Mouse (Mus musculus) midbrain, embryonic 10.5 days (tissue): ENCODE data around the gene Col4a1. TPM values are rescaled to one million over a fixed set of nuclear protein-coding genes. Genes with fewer than 3 reads are reported as not detected.

Experiments
- DNase-seq: peaks from one replicate; pipeline ENCODE4 v3.0.0-alpha.2; 2017; ENCODE audit warnings: low spot score
- H3K27ac ChIP-seq: fragments of 300-500 bp; sonication (generic); replicated peaks from 2 replicates; pipeline ENCODE4 v1.5.1; 2016; ENCODE audit warnings: mild to moderate bottlenecking
- H3K27me3 ChIP-seq: fragments of 300-500 bp; sonication (generic); 2 replicates; pipeline ENCODE4 v1.6.1; 2016; ENCODE audit warnings: low read depth, mild to moderate bottlenecking; ENCODE audit not compliant: poor library complexity, severe bottlenecking
- H3K36me3 ChIP-seq: fragments of 300-500 bp; sonication (generic); 2 replicates; pipeline ENCODE4 v1.6.1; 2016; ENCODE audit warnings: mild to moderate bottlenecking, moderate library complexity
- H3K4me1 ChIP-seq: fragments of 300-500 bp; sonication (generic); 2 replicates; pipeline ENCODE4 v1.6.1; 2016
- H3K4me3 ChIP-seq: fragments of 300-500 bp; sonication (generic); 2 replicates; pipeline ENCODE4 v1.5.1; 2016; ENCODE audit warnings: mild to moderate bottlenecking, moderate library complexity
- H3K9me3 ChIP-seq: fragments of 300-500 bp; sonication (generic); replicated peaks from 2 replicates; pipeline ENCODE4 v1.6.1; 2016; ENCODE audit warnings: mild to moderate bottlenecking
- WGBS: fragments of 180-500 bp; shearing (Covaris S2); methylation state at CpG from one replicate; pipeline ENCODE4 v1.1.7; 2016; 5-methylcytosine and 5-hydroxymethylcytosine counted together
- polyA plus RNA-seq: library from polyadenylated mRNA; unstranded; fragments of >200 nt; fragmentation: Nextera tagmentation; extraction: Ambion mirVana; gene quantifications from 2 replicates; pipeline ENCODE4 v1.2.1, GENCODE M21; 2016

The Col4a1 gene
- polyA plus RNA-seq, 1 experiment from 2014 or later, result 113 TPM

DNA sequence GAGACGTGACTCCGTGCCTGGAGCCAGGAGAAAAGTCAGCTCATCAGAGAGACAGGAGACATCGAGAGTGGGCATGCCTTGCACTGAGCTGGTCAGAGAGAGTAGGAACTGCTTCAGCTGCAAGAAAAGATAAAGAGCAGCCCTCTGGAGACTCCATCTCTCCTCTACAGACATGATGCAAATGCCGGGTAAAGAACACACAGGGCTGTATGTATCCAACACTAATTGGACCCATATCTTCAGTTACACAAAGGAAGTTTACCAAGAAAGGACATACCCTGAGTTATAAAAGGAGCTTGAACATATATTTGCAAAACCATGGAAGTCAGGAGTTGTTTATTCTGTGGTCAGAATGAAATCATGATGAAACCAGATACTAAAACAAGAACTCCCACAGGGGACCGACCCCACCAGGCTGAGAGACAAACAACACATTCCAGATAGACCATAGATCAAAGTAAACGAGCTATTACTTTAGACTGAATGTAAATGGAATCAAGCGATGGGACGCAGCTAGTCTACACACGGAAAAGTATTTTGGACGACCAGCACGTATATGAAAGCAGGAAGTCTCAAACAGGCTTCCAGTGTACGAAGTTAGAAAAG is 119.8 kb downstream of the Col4a1 start:
- Histone ChIP-seq H3K27ac (no peak overlapping the region), H3K4me3 (no peak overlapping the region), H3K36me3 (no peaks in the 10 kb centered on the region), H3K4me1 (peaks cover 14% of the 10 kb centered on the region), H3K27me3 (peaks cover 28% of the 10 kb centered on the region), H3K9me3 (no peaks in the 10 kb centered on the region)
- DNase-seq, result no peak
- WGBS, result 82% methylated on average over 12 of the region's 12 CpGs

DNA sequence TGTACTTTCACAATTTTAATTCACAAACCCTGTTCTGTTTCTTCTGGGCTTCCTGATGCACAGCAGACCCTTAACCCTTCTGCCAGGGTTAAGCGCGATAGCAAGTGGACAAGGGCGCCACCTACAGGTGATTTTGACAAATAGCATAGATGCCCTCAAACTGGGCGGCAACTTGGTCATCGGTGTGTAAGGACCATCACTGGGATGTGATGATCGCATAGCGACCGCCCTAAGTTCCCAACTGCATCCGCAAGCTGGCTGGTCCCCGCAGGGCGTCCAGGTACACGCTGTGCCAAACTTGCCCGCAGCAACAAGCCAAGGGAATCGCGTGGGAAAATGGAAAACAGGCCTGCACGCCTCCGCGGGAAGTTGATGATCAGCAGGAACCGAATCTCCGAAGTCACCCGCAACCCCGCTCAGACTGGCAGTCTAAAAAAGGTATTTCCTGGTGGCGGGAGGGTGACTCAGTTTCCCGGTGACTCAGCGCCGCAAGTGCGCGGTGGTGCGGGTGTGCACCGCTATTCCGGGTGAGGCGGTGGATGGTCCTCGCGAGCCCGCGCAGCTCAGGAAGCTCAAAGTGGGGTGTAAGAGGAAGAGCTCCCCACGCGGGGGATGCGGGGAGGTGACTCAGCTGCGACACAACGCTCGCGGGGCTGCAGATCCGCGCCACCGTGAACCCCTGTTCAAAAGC is 124.9 kb downstream of the Col4a1 start:
- H3K27ac ChIP-seq, result peak overlapping the region; percentile 24; the same call in 1 of the 2 replicates
- H3K4me1 ChIP-seq, result peaks cover 17% of the 10 kb centered on the region
- H3K9me3 ChIP-seq, result no peaks in the 10 kb centered on the region
- WGBS, result 1% methylated on average over 46 of the region's 46 CpGs
- peak; percentile 81 for DNase-seq
- peak overlapping the region; percentile 60 for H3K4me3 ChIP-seq
- H3K27me3 ChIP-seq, result peaks cover 51% of the 10 kb centered on the region
- no peaks in the 10 kb centered on the region for H3K36me3 ChIP-seq

DNA sequence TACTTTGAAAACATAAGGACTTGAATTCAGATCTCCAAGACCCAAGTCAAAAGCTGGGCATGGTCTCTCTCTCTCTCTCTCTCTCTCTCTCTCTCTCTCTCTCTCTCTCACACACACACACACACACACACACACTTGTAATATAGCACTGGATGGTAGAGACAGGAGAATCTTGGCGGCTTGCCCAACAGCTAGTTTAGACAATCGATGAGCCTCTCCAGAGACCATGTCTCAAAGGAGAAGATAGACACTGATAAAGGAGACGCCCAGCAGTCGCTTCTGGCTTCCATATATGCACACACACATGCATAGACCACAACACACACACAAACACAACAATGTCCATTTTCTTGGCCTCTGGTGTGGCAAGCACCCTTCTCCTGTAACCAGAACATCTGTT is 126.2 kb downstream of the Col4a1 start:
- 87% methylated on average over 4 of the region's 4 CpGs for whole genome bisulfite sequencing
- no peaks in the 10 kb centered on the region for H3K36me3 ChIP-seq
- peaks cover 26% of the 10 kb centered on the region for H3K4me1 ChIP-seq
- DNase-seq, result no peak
- no peak overlapping the region for H3K27ac ChIP-seq
- H3K4me3 ChIP-seq, result no peak overlapping the region
- H3K27me3 ChIP-seq, result peaks cover 57% of the 10 kb centered on the region
- no peaks in the 10 kb centered on the region for H3K9me3 ChIP-seq

DNA sequence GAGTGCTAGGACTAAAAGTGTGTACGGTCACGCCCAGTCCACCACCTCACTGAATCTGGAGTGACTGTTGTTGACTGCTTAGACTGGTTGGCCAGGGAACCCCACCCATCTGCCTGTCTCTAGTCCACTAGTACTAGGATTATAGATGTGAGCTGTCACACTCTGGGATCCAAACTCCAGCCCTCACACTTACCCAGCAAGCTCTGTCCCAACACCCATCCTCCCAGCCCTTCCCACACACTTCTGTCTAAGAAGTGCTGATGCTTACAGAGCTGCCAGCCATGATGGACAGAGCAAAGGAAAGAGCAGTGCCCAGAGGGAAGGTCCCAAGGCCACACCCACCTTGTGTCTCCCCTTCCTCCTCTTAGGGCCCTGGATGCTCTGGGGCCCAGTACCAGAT is 127.0 kb downstream of the Col4a1 start:
- 97% methylated on average over 2 of the region's 2 CpGs for WGBS
- DNase-seq, result no peak

DNA sequence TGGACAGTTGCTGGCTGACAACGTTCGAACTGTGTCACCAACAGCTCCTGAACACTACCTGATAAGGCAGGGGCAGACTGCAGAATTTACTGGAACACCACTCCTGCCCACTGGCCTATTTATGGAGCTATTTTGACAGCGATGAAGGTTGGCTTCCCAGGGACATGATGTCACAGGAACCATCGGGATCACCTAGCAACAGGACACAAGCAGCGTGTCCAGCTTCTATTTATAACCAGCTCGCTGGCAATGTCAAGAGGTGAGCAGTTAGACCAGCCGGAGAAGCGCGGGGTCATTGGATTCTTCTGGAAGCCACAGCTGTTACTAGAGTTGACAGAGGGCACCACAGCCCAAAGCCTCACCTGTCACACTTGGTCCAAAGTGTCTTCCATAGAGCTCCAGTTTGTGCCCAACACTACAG is 129.0 kb downstream of the Col4a1 start:
- peaks cover 36% of the 10 kb centered on the region for H3K4me1 ChIP-seq
- no peaks in the 10 kb centered on the region for H3K36me3 ChIP-seq

More for the DNA sequence above, 127.0 kb downstream of the Col4a1 start:
- Histone ChIP-seq H3K27me3 (peaks cover 57% of the 10 kb centered on the region), H3K27ac (no peak overlapping the region), H3K9me3 (no peaks in the 10 kb centered on the region), H3K4me1 (peaks cover 34% of the 10 kb centered on the region), H3K4me3 (no peak overlapping the region), H3K36me3 (no peaks in the 10 kb centered on the region)

DNA sequence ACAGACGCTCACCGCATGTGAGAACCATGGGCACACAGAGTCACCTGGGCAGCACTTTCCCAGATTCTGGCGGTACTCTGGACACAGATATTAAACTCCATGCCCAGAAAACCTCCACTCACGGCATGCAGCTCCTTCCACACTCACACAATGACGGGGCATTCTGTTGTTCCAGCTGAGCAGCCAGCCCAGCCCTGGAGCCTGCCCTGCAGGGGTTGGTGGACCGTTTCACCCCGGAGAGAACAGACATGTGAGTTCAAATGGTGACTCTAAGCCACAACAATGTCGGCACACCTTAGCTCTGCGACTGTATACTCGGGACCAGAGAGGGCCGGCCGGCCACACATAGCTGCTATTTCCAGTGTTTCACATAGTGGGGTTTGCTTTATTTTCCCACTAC is 130.0 kb downstream of the Col4a1 start:
- peaks cover 29% of the 10 kb centered on the region; the same call in 1 of the 2 replicates for H3K27me3 ChIP-seq
- H3K4me3 ChIP-seq, result no peak overlapping the region
- peaks cover 26% of the 10 kb centered on the region for H3K4me1 ChIP-seq
- WGBS, result 81% methylated on average over 12 of the region's 12 CpGs
- no peaks in the 10 kb centered on the region for H3K36me3 ChIP-seq
- no peak for DNase-seq
- no peak overlapping the region for H3K27ac ChIP-seq
- no peaks in the 10 kb centered on the region for H3K9me3 ChIP-seq

More for the DNA sequence above, 129.0 kb downstream of the Col4a1 start:
- Histone ChIP-seq H3K27ac (no peak overlapping the region), H3K9me3 (no peaks in the 10 kb centered on the region), H3K4me3 (no peak overlapping the region), H3K27me3 (peaks cover 39% of the 10 kb centered on the region)
- DNase-seq, result no peak
- WGBS, result 83% methylated on average over 9 of the region's 9 CpGs

DNA sequence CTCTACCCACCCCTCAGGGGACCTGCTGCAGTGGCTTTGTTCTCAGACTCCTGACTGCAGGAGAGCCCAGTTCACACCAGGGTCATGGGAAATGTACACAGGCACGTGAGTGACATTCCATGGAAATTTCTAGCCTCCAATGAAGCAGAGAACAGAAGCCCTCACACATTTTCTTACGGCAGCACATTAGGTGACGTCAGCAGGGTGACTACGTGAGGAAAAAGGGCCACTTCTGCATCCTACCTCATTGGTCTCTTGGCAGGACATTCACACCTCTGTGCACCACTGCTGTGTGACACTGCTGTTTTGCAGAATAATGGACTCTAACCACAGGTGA is 130.5 kb downstream of the Col4a1 start:
- no peak overlapping the region for H3K4me3 ChIP-seq
- peaks cover 28% of the 10 kb centered on the region; the same call in 1 of the 2 replicates for H3K27me3 ChIP-seq
- peaks cover 26% of the 10 kb centered on the region for H3K4me1 ChIP-seq
- no peaks in the 10 kb centered on the region for H3K36me3 ChIP-seq
- no peak overlapping the region for H3K27ac ChIP-seq
- no peaks in the 10 kb centered on the region for H3K9me3 ChIP-seq
- WGBS, result 63% methylated on average over 4 of the region's 4 CpGs
- no peak for DNase-seq

DNA sequence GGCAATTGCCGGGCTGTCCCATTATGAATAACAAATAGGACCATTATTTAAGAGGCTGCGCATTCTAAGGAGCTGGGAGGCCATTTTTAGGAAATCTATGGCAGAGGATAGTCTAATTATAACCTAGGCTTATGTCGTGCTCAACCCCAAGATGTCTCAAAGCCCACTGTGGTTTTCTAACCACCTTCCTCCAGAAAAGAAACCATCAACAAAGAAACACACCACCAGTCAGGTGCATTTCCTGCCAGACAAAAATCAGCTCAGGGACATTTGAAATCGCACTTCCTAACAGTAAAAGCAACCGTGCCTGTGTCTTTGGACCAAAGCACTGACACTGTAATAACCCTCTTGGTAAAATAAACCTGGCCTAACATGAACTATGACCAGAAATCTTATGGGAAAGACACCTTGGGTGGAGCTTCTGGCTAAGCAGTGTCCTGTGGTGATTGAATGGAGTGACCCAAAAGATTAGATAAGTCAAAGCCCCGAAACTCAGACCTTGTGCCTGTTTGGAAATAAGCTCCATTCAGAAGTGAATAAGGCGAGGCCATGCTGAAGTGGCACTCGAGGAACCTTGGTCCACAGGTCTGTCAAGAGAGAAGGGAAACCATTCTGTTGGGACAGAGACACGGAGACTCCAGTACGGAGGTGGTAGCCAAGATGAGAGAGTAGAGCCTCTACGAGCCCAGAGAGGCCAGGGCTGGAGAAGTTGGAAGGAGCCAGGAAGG is 131.0 kb downstream of the Col4a1 start:
- Histone ChIP-seq H3K27me3 (peaks cover 28% of the 10 kb centered on the region; the same call in 1 of the 2 replicates), H3K4me1 (peaks cover 26% of the 10 kb centered on the region), H3K9me3 (no peaks in the 10 kb centered on the region), H3K27ac (no peak overlapping the region), H3K4me3 (no peak overlapping the region), H3K36me3 (no peaks in the 10 kb centered on the region)
- no peak for DNase-seq
- 78% methylated on average over 11 of the region's 11 CpGs for WGBS

DNA sequence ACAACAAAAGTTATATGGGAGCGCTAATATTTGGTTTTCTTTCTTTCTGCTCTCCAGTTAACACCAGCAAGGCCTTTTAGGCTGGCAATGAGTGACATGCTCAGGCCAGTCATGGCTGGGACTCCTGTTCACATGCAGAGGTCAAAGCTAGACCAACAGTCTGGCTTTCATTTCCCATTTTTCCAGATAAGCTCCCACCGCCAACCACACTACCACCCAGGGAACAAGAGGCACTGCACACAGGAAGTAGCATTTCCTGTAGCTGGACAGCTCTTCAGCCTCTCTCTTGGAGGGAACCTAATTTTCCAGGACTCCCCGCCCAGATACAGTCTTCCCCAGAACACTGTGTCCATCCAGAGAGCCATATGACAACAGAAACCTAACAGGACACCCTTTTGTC is 132.8 kb downstream of the Col4a1 start:
- Histone ChIP-seq H3K4me3 (no peak overlapping the region), H3K27ac (no peak overlapping the region), H3K27me3 (peaks cover 21% of the 10 kb centered on the region; the same call in 1 of the 2 replicates), H3K36me3 (no peaks in the 10 kb centered on the region), H3K9me3 (no peaks in the 10 kb centered on the region), H3K4me1 (peaks cover 26% of the 10 kb centered on the region)
- WGBS, result 90% methylated on average over 3 of the region's 3 CpGs
- DNase-seq, result no peak

DNA sequence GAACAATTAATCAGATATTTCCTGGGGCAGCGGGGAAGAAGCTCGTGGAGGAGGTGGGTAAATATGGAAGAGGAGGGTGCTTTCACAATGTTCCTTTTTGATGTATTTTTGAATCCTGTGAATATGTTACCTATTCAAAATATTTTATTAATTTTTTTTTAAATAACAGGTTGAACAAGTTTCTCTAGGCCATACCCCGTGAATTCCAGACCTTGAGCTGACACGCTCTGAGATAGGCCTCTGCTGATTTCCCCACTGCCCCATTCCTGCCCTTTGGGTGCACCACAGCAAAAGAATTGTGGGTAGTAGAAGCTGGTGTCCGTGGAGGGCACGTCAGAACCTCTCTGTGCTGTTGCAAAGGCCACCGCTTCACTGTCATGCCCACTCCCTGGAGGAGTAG is 136.2 kb downstream of the Col4a1 start:
- DNase-seq, result no peak
- Histone ChIP-seq H3K27me3 (0 out of 2 replicates have a peak, but pooled peaks cover 7% of the 10 kb centered on the region), H3K4me3 (no peak overlapping the region), H3K27ac (no peak overlapping the region), H3K4me1 (peaks cover 10% of the 10 kb centered on the region), H3K9me3 (no peaks in the 10 kb centered on the region), H3K36me3 (no peaks in the 10 kb centered on the region)
- 87% methylated on average over 7 of the region's 7 CpGs for WGBS

DNA sequence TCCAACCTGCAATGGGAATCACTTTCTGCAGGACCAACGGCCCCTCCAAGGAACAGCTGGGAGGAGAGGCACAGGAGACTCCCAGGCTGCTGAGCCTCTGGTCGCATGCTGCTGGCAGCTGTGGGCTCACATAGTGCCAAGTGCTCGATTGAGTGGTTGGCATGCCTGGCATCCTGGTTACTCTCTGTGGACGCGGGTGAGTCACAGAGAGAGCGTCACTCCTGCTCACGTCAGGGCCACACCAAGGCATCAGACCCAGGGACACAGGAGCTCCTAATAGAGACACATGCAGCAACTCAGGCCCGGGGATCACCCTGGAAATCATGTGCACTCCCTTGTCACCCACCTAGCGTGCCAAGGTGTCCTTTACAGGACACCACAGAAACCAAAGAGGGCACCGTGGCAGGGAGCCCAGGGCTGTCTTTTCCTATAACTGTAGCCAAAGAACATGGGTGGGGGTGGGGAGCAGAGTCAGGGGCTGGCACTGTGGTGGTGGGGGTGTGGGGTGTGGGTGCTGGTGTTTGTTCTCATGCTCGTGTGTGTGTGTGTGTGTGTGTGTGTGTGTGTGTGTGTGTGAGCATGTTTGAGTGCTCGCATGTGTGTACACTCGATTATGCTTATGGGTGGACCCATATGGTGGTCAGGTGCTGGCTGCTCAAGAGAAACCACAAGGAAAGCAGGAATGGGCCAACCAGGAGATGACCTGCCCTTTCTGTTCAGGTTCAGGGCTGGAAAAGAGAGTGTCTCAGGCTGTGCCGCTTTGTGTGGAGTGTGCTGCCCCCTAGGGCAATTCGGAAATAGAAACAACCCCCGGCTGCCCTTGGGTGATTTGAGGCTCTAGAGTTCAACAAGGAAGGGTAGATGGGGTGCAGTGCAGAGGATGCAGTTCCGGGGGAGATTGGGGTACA is 139.1 kb downstream of the Col4a1 start:
- Histone ChIP-seq H3K9me3 (no peaks in the 10 kb centered on the region), H3K36me3 (no peaks in the 10 kb centered on the region), H3K27ac (no peak overlapping the region), H3K4me3 (no peak overlapping the region), H3K27me3 (0 out of 2 replicates have a peak, but pooled peaks cover 5% of the 10 kb centered on the region), H3K4me1 (no peaks in the 10 kb centered on the region)
- DNase-seq, result peak; percentile 38
- WGBS, result 79% methylated on average over 17 of the region's 17 CpGs

DNA sequence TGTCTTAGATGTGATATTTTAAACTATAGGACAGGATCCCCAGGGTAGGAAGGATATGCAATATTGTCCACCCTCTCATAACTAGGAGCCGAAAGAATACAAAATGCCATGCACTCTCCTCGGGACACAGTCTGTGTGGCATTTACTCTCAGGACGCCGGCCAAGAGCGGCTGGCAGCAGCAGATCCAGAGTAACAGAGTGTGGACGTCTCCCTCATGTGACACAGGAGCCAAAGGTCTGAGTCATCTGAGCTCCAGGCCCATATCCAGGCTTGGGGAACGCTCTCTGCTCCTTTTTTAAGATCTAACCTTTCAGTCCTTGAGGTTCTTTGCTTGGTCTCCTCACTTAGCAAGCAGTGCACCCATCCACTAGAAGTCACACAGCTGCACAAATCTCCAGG is 141.1 kb downstream of the Col4a1 start:
- Histone ChIP-seq H3K36me3 (no peaks in the 10 kb centered on the region), H3K9me3 (no peaks in the 10 kb centered on the region), H3K4me1 (no peaks in the 10 kb centered on the region), H3K27ac (no peak overlapping the region), H3K4me3 (no peak overlapping the region), H3K27me3 (0 out of 2 replicates have a peak, but pooled peaks cover 5% of the 10 kb centered on the region)
- WGBS, result 83% methylated on average over 7 of the region's 7 CpGs
- DNase-seq, result no peak
